ENCODE assay signal across 8 mouse cellular contexts in genomic region chr10:17727161-17727925, GRCm38 (mm10). TPM values are rescaled to one million over a fixed set of nuclear protein-coding genes. Genes with fewer than 3 reads are reported as not detected.
DNase-seq lines count a peak whose midpoint lies in the region; ATAC-seq and TF ChIP-seq lines count a peak whose summit lies in the region.

No protein-coding gene starts in this region.

- no peaks in the 10 kb centered on the region for H3K27me3 ChIP-seq in hindbrain, embryonic 12.5 days
- H3K27me3 ChIP-seq in limb, embryonic 14.5 days (ENCODE audit: control insufficient read depth, insufficient read depth, low read length), result no peaks in the 10 kb centered on the region
- H3K27me3 ChIP-seq in midbrain, embryonic 16.5 days (ENCODE audit: control insufficient read depth, insufficient read depth, low read depth, low read length), result no peaks in the 10 kb centered on the region
- H3K27me3 ChIP-seq in thymus, adult 2 months (ENCODE audit: control insufficient read depth, insufficient read depth, low read length), result no peaks in the 10 kb centered on the region

- no peaks in the 10 kb centered on the region for H3K9me3 ChIP-seq in hindbrain, embryonic 12.5 days (replicated peaks)
- H3K9me3 ChIP-seq in limb, embryonic 14.5 days (ENCODE audit: control insufficient read depth, low read length), result no peaks in the 10 kb centered on the region
- H3K9me3 ChIP-seq in midbrain, embryonic 16.5 days (replicated peaks; ENCODE audit: control insufficient read depth, low read length, poor library complexity, severe bottlenecking), result no peaks in the 10 kb centered on the region

- H3K4me1 ChIP-seq in bone marrow, adult 2 months (ENCODE audit: control insufficient read depth, insufficient read depth, low read length), result no peaks in the 10 kb centered on the region
- H3K4me1 ChIP-seq in embryonic fibroblast, embryonic 13.5 days (ENCODE audit: control insufficient read depth, insufficient read depth, low read length), result peaks cover 13% of the 10 kb centered on the region
- peaks cover 29% of the 10 kb centered on the region for H3K4me1 ChIP-seq in hindbrain, embryonic 12.5 days
- peaks cover 14% of the 10 kb centered on the region; the same call in 1 of the 2 replicates for H3K4me1 ChIP-seq in limb, embryonic 14.5 days (ENCODE audit: control insufficient read depth, insufficient read depth, low read length)
- peaks cover 29% of the 10 kb centered on the region for H3K4me1 ChIP-seq in midbrain, embryonic 16.5 days (ENCODE audit: control insufficient read depth, insufficient read depth, low read length)
- peaks cover 8% of the 10 kb centered on the region for H3K4me1 ChIP-seq in thymus, adult 2 months (replicated peaks; ENCODE audit: control insufficient read depth, insufficient read depth, low read length)

- TF ChIP-seq CTCF in bone marrow, adult 2 months (IDR thresholded peaks at IDR 0.05; ENCODE audit: control insufficient read depth, insufficient read depth, low read length), result no peak
- TF ChIP-seq CTCF in embryonic fibroblast, embryonic 13.5 days (IDR thresholded peaks at IDR 0.05; ENCODE audit: borderline replicate concordance, insufficient read depth, low read length), result no peak
- no peak for TF ChIP-seq CTCF in thymus, adult 2 months (IDR thresholded peaks at IDR 0.05; ENCODE audit: borderline replicate concordance, control insufficient read depth, extremely low read depth, insufficient read depth, low read length, poor library complexity)

- no peak overlapping the region for H3K4me3 ChIP-seq in bone marrow, adult 2 months (replicated peaks; ENCODE audit: control insufficient read depth, low read depth, low read length)
- H3K4me3 ChIP-seq in embryonic fibroblast, embryonic 13.5 days (ENCODE audit: insufficient read depth, low read length), result no peak overlapping the region
- 0 out of 2 replicates have a peak overlapping the region, but pooled peaks have one; percentile 9 for H3K4me3 ChIP-seq in hindbrain, embryonic 12.5 days
- H3K4me3 ChIP-seq in limb, embryonic 14.5 days (replicated peaks; ENCODE audit: low read length), result no peak overlapping the region
- peak overlapping the region; percentile 37 for H3K4me3 ChIP-seq in midbrain, embryonic 16.5 days (ENCODE audit: low read depth, low read length)
- no peak overlapping the region for H3K4me3 ChIP-seq in thymus, adult 2 months (ENCODE audit: control insufficient read depth, insufficient read depth, low read length)

- 23% methylated on average over 15 of the region's 15 CpGs for WGBS in bone marrow, adult 2 months
- WGBS in hindbrain, embryonic 12.5 days, result 19% methylated on average over 15 of the region's 15 CpGs
- 10% methylated on average over 15 of the region's 15 CpGs for WGBS in limb, embryonic 14.5 days
- 8% methylated on average over 15 of the region's 15 CpGs for WGBS in midbrain, embryonic 16.5 days
- WGBS in thymus, adult 2 months, result 49% methylated on average over 15 of the region's 15 CpGs

- no peak for ATAC-seq in hindbrain, embryonic 12.5 days (ENCODE audit: low FRiP score)
- no peak for ATAC-seq in limb, embryonic 14.5 days (ENCODE audit: low FRiP score, low read depth)
- no peak for ATAC-seq in midbrain, embryonic 16.5 days

- no peak for TF ChIP-seq POLR2A in bone marrow, adult 2 months (IDR thresholded peaks at IDR 0.05; ENCODE audit: borderline replicate concordance, control insufficient read depth, low read depth, low read length)
- peak; percentile 13; the same call in 1 of the 2 replicates for TF ChIP-seq POLR2A in embryonic fibroblast, embryonic 13.5 days (IDR thresholded peaks at IDR 0.05; ENCODE audit: low read depth, low read length)
- TF ChIP-seq POLR2A in limb, embryonic 14.5 days (IDR thresholded peaks at IDR 0.05; ENCODE audit: borderline replicate concordance, extremely low read depth, insufficient read depth, insufficient read length), result no peak
- no peak for TF ChIP-seq POLR2A in thymus, adult 2 months (IDR thresholded peaks at IDR 0.05; ENCODE audit: control insufficient read depth, extremely low read depth, insufficient read depth, low read length, poor library complexity)

- H3K27ac ChIP-seq in bone marrow, adult 2 months (ENCODE audit: control insufficient read depth, insufficient read depth, low read depth, low read length, poor library complexity), result peak overlapping the region; percentile 64
- peak overlapping the region; percentile 66 for H3K27ac ChIP-seq in embryonic fibroblast, embryonic 13.5 days (ENCODE audit: insufficient read depth, low read length)
- peak overlapping the region; percentile 75 for H3K27ac ChIP-seq in hindbrain, embryonic 12.5 days
- H3K27ac ChIP-seq in limb, embryonic 14.5 days (replicated peaks; ENCODE audit: low read depth, low read length), result no peak overlapping the region
- H3K27ac ChIP-seq in midbrain, embryonic 16.5 days (ENCODE audit: low read length), result peak overlapping the region; percentile 63
- H3K27ac ChIP-seq in thymus, adult 2 months (ENCODE audit: control insufficient read depth, insufficient read depth, low read length), result no peak overlapping the region

- DNase-seq in left cerebral cortex, adult 18-20 months (ENCODE audit: low spot score in 2 of 2), result peak; percentile 3 to 14
- DNase-seq in left cerebral cortex, postnatal 14 days (ENCODE audit: low spot score in 2 of 2), result no peak
- DNase-seq in limb, embryonic 14.5 days (ENCODE audit: low spot score), result peak; percentile 37
- no peak for DNase-seq in thymus, adult 2 months

- H3K4me2 ChIP-seq in hindbrain, embryonic 12.5 days (replicated peaks), result peak overlapping the region; percentile 70
- H3K4me2 ChIP-seq in limb, embryonic 14.5 days (replicated peaks; ENCODE audit: low read depth, low read length, severe bottlenecking), result peak overlapping the region; percentile 59
- H3K4me2 ChIP-seq in midbrain, embryonic 16.5 days (ENCODE audit: low read length), result peak overlapping the region; percentile 75

- intact Hi-C loops in left cerebral cortex, postnatal 14 days (cut with DNase I), result loop anchor here (5.0 to 10.0 kb wide), 3 partner anchors 493 to 1090 kb away; no protein-coding TSS in a partner anchor

- 0 out of 2 replicates have a peak overlapping the region, but pooled peaks have one; percentile 19 for H3K9ac ChIP-seq in hindbrain, embryonic 12.5 days
- no peak overlapping the region for H3K9ac ChIP-seq in limb, embryonic 14.5 days (ENCODE audit: low read depth, low read length, severe bottlenecking)
- peak overlapping the region; percentile 53 for H3K9ac ChIP-seq in midbrain, embryonic 16.5 days (ENCODE audit: low read depth, low read length)

- no peaks in the 10 kb centered on the region for H3K36me3 ChIP-seq in hindbrain, embryonic 12.5 days
- H3K36me3 ChIP-seq in limb, embryonic 14.5 days (ENCODE audit: control insufficient read depth, insufficient read depth, low read length), result no peaks in the 10 kb centered on the region
- no peaks in the 10 kb centered on the region for H3K36me3 ChIP-seq in midbrain, embryonic 16.5 days (ENCODE audit: control insufficient read depth, insufficient read depth, low read length)
- H3K36me3 ChIP-seq in thymus, adult 2 months (ENCODE audit: control insufficient read depth, insufficient read depth, low read length), result no peaks in the 10 kb centered on the region

RNA-seq across cellular contexts. Expression of gene Cited2, which starts 4.3 kb away (rescaled TPM):
- 10 to 100 TPM; 34.9 to 51.7 TPM for total RNA-seq in left cerebral cortex, adult 18-20 months (2021)
- 10 to 100 TPM; 38.9 to 41.6 TPM for total RNA-seq in left cerebral cortex, postnatal 14 days (2021)
- 18.5 and 49.1 TPM in 2 replicates for polyA plus RNA-seq in bone marrow, adult 2 months (2011; ENCODE audit: insufficient read depth, insufficient read length, low replicate concordance, missing spikeins)
- 57.1 and 90.2 TPM in 2 replicates for polyA plus RNA-seq in embryonic fibroblast, embryonic 13.5 days (2011; ENCODE audit: insufficient read length, low read depth, missing spikeins)
- polyA plus RNA-seq in hindbrain, embryonic 12.5 days (2016; fragmentation: Nextera tagmentation; extraction: Ambion mirVana), result 110 and 129 TPM in 2 replicates
- polyA plus RNA-seq in limb, embryonic 14.5 days (2012; rRNA removed), result 55.7 and 67.5 TPM in 2 replicates
- 44.7 and 45.7 TPM in 2 replicates for polyA plus RNA-seq in limb, embryonic 14.5 days (2014; fragmentation: Nextera tagmentation; extraction: Ambion mirVana)
- 52.8 and 59.7 TPM in 2 replicates for polyA plus RNA-seq in midbrain, embryonic 16.5 days (2015; fragmentation: Nextera tagmentation; extraction: Ambion mirVana)
- 42.8 and 53.7 TPM in 2 replicates for polyA plus RNA-seq in thymus, adult 2 months (2012; rRNA removed)

Comparison
In these comparisons a context has a peak if more than half of its experiments do, and no peak if none do; other contexts are left out.
1. DNase-seq: peak in left cerebral cortex, adult 18-20 months (2 of 2) and limb, embryonic 14.5 days (single experiment); none in left cerebral cortex, postnatal 14 days (0 of 2) and thymus, adult 2 months (single experiment).
2. H3K27ac ChIP-seq: peak in bone marrow, adult 2 months (single experiment), embryonic fibroblast, embryonic 13.5 days (single experiment), hindbrain, embryonic 12.5 days (single experiment) and midbrain, embryonic 16.5 days (single experiment); none in limb, embryonic 14.5 days (single experiment) and thymus, adult 2 months (single experiment).
3. H3K4me3 ChIP-seq: peak in hindbrain, embryonic 12.5 days (single experiment) and midbrain, embryonic 16.5 days (single experiment); none in bone marrow, adult 2 months (single experiment), embryonic fibroblast, embryonic 13.5 days (single experiment), limb, embryonic 14.5 days (single experiment) and thymus, adult 2 months (single experiment).
4. Peak in every context shown above with its lines, with median percentiles within 50 percentile points of each other: H3K4me2 ChIP-seq.